Mouse (Mus musculus): ENCODE results near the gene Ccdc159.

- TF ChIP-seq CTCF (IDR thresholded peaks at IDR 0.05; ENCODE audit: borderline replicate concordance, insufficient read depth, low read depth, low read length): peak; percentile 80
- no peak for TF ChIP-seq POLR2A (IDR thresholded peaks at IDR 0.05; ENCODE audit: borderline replicate concordance, insufficient read depth, low read length)
Observed at GRCm38 (mm10) chr9:21977972-21978371, 50.7 kb downstream of the Ccdc159 start.
